Mouse (Mus musculus) midbrain, embryonic 15.5 days (tissue): ENCODE data around the gene Cacna2d3. TPM values are rescaled to one million over a fixed set of nuclear protein-coding genes. Genes with fewer than 3 reads are reported as not detected.

ENCODE experiments used
- ATAC-seq: fragments of 200-750 bp; cut with Nextera tagmentation; replicated peaks from 2 replicates; pipeline ENCODE4 v1.8.0; 2017; ENCODE audit warnings: moderate TSS enrichment
- H3K27ac ChIP-seq: fragments of 300-500 bp; sonication (generic); 2 replicates; pipeline ENCODE4 v1.5.1; 2015; ENCODE audit warnings: mild to moderate bottlenecking, inconsistent platforms
- H3K27me3 ChIP-seq: fragments of 300-500 bp; sonication (generic); replicated peaks from 2 replicates; pipeline ENCODE4 v1.6.1; 2015; ENCODE audit warnings: inconsistent platforms
- H3K36me3 ChIP-seq: fragments of 300-500 bp; sonication (generic); replicated peaks from 2 replicates; pipeline ENCODE4 v1.6.1; 2015; ENCODE audit warnings: inconsistent platforms
- H3K4me1 ChIP-seq: fragments of 300-500 bp; sonication (generic); 2 replicates; pipeline ENCODE4 v1.6.1; 2015; ENCODE audit warnings: inconsistent platforms
- H3K4me2 ChIP-seq: fragments of 300-500 bp; sonication (generic); 2 replicates; pipeline ENCODE4 v1.6.1; 2015; ENCODE audit warnings: inconsistent platforms, mild to moderate bottlenecking, moderate library complexity
- H3K4me3 ChIP-seq: fragments of 300-500 bp; sonication (generic); 2 replicates; pipeline ENCODE4 v1.5.1; 2015; ENCODE audit warnings: mild to moderate bottlenecking, inconsistent platforms
- H3K9ac ChIP-seq: fragments of 300-500 bp; sonication (generic); 2 replicates; pipeline ENCODE4 v1.6.1; 2015; ENCODE audit warnings: mild to moderate bottlenecking, inconsistent platforms
- H3K9me3 ChIP-seq: fragments of 300-500 bp; sonication (generic); 2 replicates; pipeline ENCODE4 v1.6.1; 2016; ENCODE audit warnings: inconsistent platforms
- WGBS: fragments of 180-500 bp; shearing (Covaris S2); methylation state at CpG from one replicate; pipeline ENCODE4 v1.1.7; 2015; ENCODE audit warnings: mixed read lengths; 5-methylcytosine and 5-hydroxymethylcytosine counted together
- polyA plus RNA-seq: library from polyadenylated mRNA; unstranded; fragments of >200 nt; fragmentation: Nextera tagmentation; extraction: Ambion mirVana; gene quantifications from 2 replicates; pipeline ENCODE4 v1.2.1, GENCODE M21; 2015

The Cacna2d3 gene
- polyA plus RNA-seq, 1 experiment from 2014 or later: 41.9 TPM

- Histone ChIP-seq H3K9ac (no peak overlapping the region), H3K4me3 (no peak overlapping the region), H3K4me2 (no peak overlapping the region), H3K27ac (no peak overlapping the region), H3K9me3 (no peaks in the 10 kb centered on the region), H3K36me3 (no peaks in the 10 kb centered on the region), H3K4me1 (peaks cover 8% of the 10 kb centered on the region; the same call in 1 of the 2 replicates), H3K27me3 (no peaks in the 10 kb centered on the region)
- ATAC-seq: no peak
- 67% methylated on average over 5 of the region's 5 CpGs for WGBS
Observed at GRCm38 (mm10) chr14:29268609-29269008, 453.1 kb downstream of the Cacna2d3 start.

- H3K9ac ChIP-seq: no peak overlapping the region
- no peak overlapping the region for H3K4me3 ChIP-seq
- H3K9me3 ChIP-seq: no peaks in the 10 kb centered on the region
- no peaks in the 10 kb centered on the region for H3K36me3 ChIP-seq
- WGBS: 57% methylated on average over 5 of the region's 5 CpGs
- no peak for ATAC-seq
- H3K4me2 ChIP-seq: no peak overlapping the region
- H3K4me1 ChIP-seq: peaks cover 8% of the 10 kb centered on the region; the same call in 1 of the 2 replicates
- H3K27ac ChIP-seq: no peak overlapping the region
- no peaks in the 10 kb centered on the region for H3K27me3 ChIP-seq
Observed at GRCm38 (mm10) chr14:29267233-29267874, 454.3 kb downstream of the Cacna2d3 start.

GRCm38 (mm10) chr14:29260621-29261020 is 461.0 kb downstream of the Cacna2d3 start:
- Histone ChIP-seq H3K9me3 (no peaks in the 10 kb centered on the region), H3K27me3 (no peaks in the 10 kb centered on the region), H3K36me3 (no peaks in the 10 kb centered on the region), H3K4me1 (no peaks in the 10 kb centered on the region), H3K9ac (no peak overlapping the region), H3K4me2 (no peak overlapping the region), H3K4me3 (no peak overlapping the region), H3K27ac (no peak overlapping the region)
- ATAC-seq: no peak
- WGBS: 95% methylated on average over 1 of the region's 1 CpGs

- Histone ChIP-seq H3K9ac (no peak overlapping the region), H3K9me3 (0 out of 2 replicates have a peak, but pooled peaks cover 4% of the 10 kb centered on the region), H3K4me2 (no peak overlapping the region), H3K27ac (no peak overlapping the region), H3K36me3 (no peaks in the 10 kb centered on the region), H3K4me1 (no peaks in the 10 kb centered on the region), H3K4me3 (no peak overlapping the region), H3K27me3 (no peaks in the 10 kb centered on the region)
- 54% methylated on average over 2 of the region's 2 CpGs for WGBS
- ATAC-seq: no peak
Observed at GRCm38 (mm10) chr14:29243516-29243915, 478.1 kb downstream of the Cacna2d3 start.

GRCm38 (mm10) chr14:29238446-29238845 is 483.2 kb downstream of the Cacna2d3 start:
- no peak overlapping the region for H3K4me2 ChIP-seq
- no peaks in the 10 kb centered on the region for H3K36me3 ChIP-seq
- no peak overlapping the region for H3K9ac ChIP-seq
- H3K27me3 ChIP-seq: no peaks in the 10 kb centered on the region
- no peak for ATAC-seq
- WGBS: 79% methylated on average over 3 of the region's 3 CpGs
- H3K4me1 ChIP-seq: no peaks in the 10 kb centered on the region
- no peak overlapping the region for H3K27ac ChIP-seq
- 0 out of 2 replicates have a peak, but pooled peaks cover 4% of the 10 kb centered on the region for H3K9me3 ChIP-seq
- no peak overlapping the region for H3K4me3 ChIP-seq

- 11% methylated on average over 19 of the region's 19 CpGs for WGBS
- Histone ChIP-seq H3K36me3 (no peaks in the 10 kb centered on the region), H3K9ac (no peak overlapping the region), H3K4me1 (peaks cover 27% of the 10 kb centered on the region), H3K9me3 (no peaks in the 10 kb centered on the region), H3K4me3 (0 out of 2 replicates have a peak overlapping the region, but pooled peaks have one; percentile 0), H3K4me2 (peak overlapping the region; percentile 28), H3K27ac (peak overlapping the region; percentile 60), H3K27me3 (0 out of 2 replicates have a peak, but pooled peaks cover 5% of the 10 kb centered on the region)
- peak; percentile 70 for ATAC-seq
Observed at GRCm38 (mm10) chr14:29228976-29229716, 492.5 kb downstream of the Cacna2d3 start.

DNA sequence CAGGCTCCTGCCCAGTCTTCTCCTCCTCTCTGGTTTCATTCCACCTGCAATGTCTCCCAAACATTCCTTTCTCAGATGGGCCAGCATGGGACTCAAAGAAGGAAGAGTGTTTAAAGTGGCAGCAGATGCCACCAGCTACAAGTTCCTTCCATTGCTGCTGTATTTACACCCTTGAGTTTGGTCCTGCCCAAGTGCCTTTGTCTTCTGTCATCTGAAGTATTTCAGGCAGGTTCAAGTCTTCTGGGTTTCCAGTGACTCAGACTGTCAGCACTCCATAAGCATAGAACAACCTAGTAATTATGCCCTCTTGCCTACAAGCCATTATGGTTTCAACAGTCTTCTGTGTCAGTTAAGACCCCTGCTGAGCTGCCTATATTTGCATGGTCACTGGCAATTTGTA is 493.2 kb downstream of the Cacna2d3 start:
- no peaks in the 10 kb centered on the region for H3K9me3 ChIP-seq
- peak overlapping the region; percentile 60 for H3K27ac ChIP-seq

DNA sequence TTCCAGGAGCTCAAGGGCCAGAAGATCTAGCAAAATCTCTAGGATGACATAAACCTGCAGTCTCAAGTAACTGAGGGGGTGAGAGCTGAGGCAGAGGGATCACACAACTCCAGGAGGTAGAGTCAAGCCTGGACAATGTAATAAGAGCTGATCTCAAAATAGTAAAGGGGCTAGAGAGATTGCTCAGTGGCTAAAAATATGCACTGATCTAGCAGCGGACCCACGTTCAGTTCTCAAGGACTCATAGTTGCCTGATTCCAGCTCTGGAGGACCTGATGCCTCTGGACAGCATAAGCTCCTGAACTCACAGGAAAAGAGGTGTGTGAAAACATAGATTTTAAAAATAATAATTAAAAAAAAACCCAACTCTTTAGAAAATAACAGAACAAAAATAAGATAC is 493.7 kb downstream of the Cacna2d3 start:
- no peak for ATAC-seq
- no peak overlapping the region for H3K4me2 ChIP-seq
- peaks cover 27% of the 10 kb centered on the region for H3K4me1 ChIP-seq
- H3K4me3 ChIP-seq: no peak overlapping the region
- 86% methylated on average over 2 of the region's 2 CpGs for WGBS
- H3K27me3 ChIP-seq: 0 out of 2 replicates have a peak, but pooled peaks cover 5% of the 10 kb centered on the region
- no peaks in the 10 kb centered on the region for H3K9me3 ChIP-seq
- no peaks in the 10 kb centered on the region for H3K36me3 ChIP-seq
- H3K27ac ChIP-seq: no peak overlapping the region
- no peak overlapping the region for H3K9ac ChIP-seq

More for the DNA sequence above, 493.2 kb downstream of the Cacna2d3 start:
- Histone ChIP-seq H3K36me3 (no peaks in the 10 kb centered on the region), H3K9ac (no peak overlapping the region), H3K4me1 (peaks cover 27% of the 10 kb centered on the region), H3K27me3 (0 out of 2 replicates have a peak, but pooled peaks cover 5% of the 10 kb centered on the region), H3K4me2 (no peak overlapping the region; the same call in 1 of the 2 replicates), H3K4me3 (no peak overlapping the region)
- no peak for ATAC-seq

DNA sequence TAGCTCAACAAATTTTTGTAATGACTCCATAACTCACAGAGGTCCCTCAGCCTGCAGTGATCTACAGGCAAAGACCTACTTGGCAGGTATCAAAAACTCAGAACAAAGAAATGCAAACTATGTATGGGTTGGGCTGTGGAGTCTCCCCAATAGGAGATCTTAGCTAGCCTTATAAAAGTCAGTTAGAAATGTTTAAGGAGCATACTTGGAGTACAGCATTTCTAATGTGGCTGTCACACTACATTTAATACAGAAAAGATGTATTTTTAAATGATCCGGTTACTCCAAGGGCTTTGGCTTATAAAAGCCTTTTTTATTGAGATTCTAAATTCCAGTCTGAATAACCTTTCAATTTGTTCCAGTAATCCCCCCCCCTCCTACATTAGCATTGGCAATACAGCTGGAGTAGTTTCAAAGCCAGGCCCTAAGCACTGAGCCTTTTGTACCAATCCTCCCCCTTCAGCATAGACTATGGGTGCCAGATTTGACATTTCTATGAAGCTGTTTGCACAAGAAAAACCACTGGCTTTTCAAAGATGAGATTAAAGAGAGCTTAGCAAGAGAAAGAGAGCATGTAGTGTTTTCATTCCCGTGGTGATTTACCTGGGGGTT is 495.8 kb downstream of the Cacna2d3 start:
- no peak overlapping the region for H3K4me3 ChIP-seq
- H3K4me2 ChIP-seq: no peak overlapping the region
- no peak overlapping the region for H3K27ac ChIP-seq
- no peaks in the 10 kb centered on the region for H3K27me3 ChIP-seq
- no peak; the same call in 1 of the 2 replicates for ATAC-seq
- peaks cover 27% of the 10 kb centered on the region for H3K4me1 ChIP-seq
- H3K9ac ChIP-seq: no peak overlapping the region
- H3K9me3 ChIP-seq: no peaks in the 10 kb centered on the region
- WGBS: 11% methylated on average over 2 of the region's 2 CpGs
- no peaks in the 10 kb centered on the region for H3K36me3 ChIP-seq

- H3K27me3 ChIP-seq: no peaks in the 10 kb centered on the region
- H3K4me1 ChIP-seq: peaks cover 13% of the 10 kb centered on the region; the same call in 1 of the 2 replicates
- no peak overlapping the region for H3K27ac ChIP-seq
- ATAC-seq: no peak
- no peak overlapping the region for H3K4me3 ChIP-seq
- no peak overlapping the region for H3K4me2 ChIP-seq
- no peaks in the 10 kb centered on the region for H3K36me3 ChIP-seq
- WGBS: 76% methylated on average over 1 of the region's 1 CpGs
- no peak overlapping the region for H3K9ac ChIP-seq
- H3K9me3 ChIP-seq: no peaks in the 10 kb centered on the region
Observed at GRCm38 (mm10) chr14:29223012-29223411, 498.7 kb downstream of the Cacna2d3 start.

GRCm38 (mm10) chr14:29222191-29222882 is 499.3 kb downstream of the Cacna2d3 start:
- no peak for ATAC-seq
- no peaks in the 10 kb centered on the region for H3K36me3 ChIP-seq
- peaks cover 13% of the 10 kb centered on the region; the same call in 1 of the 2 replicates for H3K4me1 ChIP-seq
- no peak overlapping the region for H3K4me3 ChIP-seq
- H3K9ac ChIP-seq: no peak overlapping the region
- H3K4me2 ChIP-seq: no peak overlapping the region
- no peaks in the 10 kb centered on the region for H3K27me3 ChIP-seq
- H3K9me3 ChIP-seq: no peaks in the 10 kb centered on the region
- no peak overlapping the region for H3K27ac ChIP-seq
- WGBS: 56% methylated on average over 4 of the region's 4 CpGs

DNA sequence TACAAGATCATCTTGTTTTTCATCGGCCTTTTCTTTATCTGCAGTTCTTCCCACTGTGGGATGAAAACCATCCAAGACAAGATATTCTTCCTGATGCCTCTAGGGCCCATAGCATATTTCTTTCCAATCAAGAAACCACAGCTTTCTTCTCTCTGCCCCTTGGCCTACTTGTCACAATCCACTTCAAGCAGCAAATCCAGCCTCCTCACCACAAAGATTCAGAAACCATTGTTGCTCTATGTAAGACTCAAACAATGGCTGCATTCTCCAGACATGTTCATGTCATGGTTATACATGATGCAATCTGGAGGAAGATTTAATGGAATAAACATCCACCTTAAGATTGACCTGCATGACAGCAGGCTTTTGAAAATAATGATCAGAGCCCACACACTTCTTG is 505.6 kb downstream of the Cacna2d3 start:
- H3K27me3 ChIP-seq: no peaks in the 10 kb centered on the region
- no peak overlapping the region for H3K9ac ChIP-seq
- no peak overlapping the region for H3K27ac ChIP-seq
- H3K4me1 ChIP-seq: no peaks in the 10 kb centered on the region
- ATAC-seq: no peak
- H3K4me3 ChIP-seq: no peak overlapping the region
- WGBS: 72% methylated on average over 1 of the region's 1 CpGs
- no peaks in the 10 kb centered on the region for H3K9me3 ChIP-seq
- no peak overlapping the region for H3K4me2 ChIP-seq
- H3K36me3 ChIP-seq: no peaks in the 10 kb centered on the region
